Mouse (Mus musculus) left cerebral cortex, postnatal 25 days (tissue): Measurements from ENCODE around the gene Tmem232. TPM values are rescaled to one million over a fixed set of nuclear protein-coding genes. Genes with fewer than 3 reads are reported as not detected.

Source experiments
- DNase-seq, 2 experiments: peaks; one replicate each; pipeline ENCODE4 v3.0.0; 2022; ENCODE audit warnings: low spot score in 2 of 2, mixed read lengths in 1 of 2
- intact Hi-C: fragments of 180-260 bp; cut with DNase I; formaldehyde crosslinking; loops from one replicate; pipeline ENCODE4 v1.15.1; 2025
- total RNA-seq, 2 experiments: library from RNA; stranded (reverse); gene quantifications; 2 replicates each; pipeline ENCODE4 v1.2.3; 2021

Tmem232 gene
- total RNA-seq = 1 to 10 TPM; 1.1 to 2.3 TPM

- intact Hi-C loops = no loop called here
- DNase-seq = peak; percentile 24 to 49
Measured at GRCm38 (mm10) chr17:65540441-65541272, at the start of gene Tmem232. Gene Tmem232, minus strand, starts transcription at chr17:65540782.

- intact Hi-C loops = no loop called here
- no peak for DNase-seq
Measured at GRCm38 (mm10) chr17:65586892-65587291, 46.3 kb upstream of the Tmem232 start.

- intact Hi-C loops = no loop called here
- DNase-seq = no peak
Measured at GRCm38 (mm10) chr17:65581440-65581839, 40.9 kb upstream of the Tmem232 start.

- intact Hi-C loops = no loop called here
Measured at GRCm38 (mm10) chr17:65579766-65580165, 39.2 kb upstream of the Tmem232 start.

GRCm38 (mm10) chr17:65575339-65575738, 34.8 kb upstream of the Tmem232 start:
- intact Hi-C loops = no loop called here
- peak in 1 of 2 experiments; percentile 56 for DNase-seq

More at GRCm38 (mm10) chr17:65579766-65580165, 39.2 kb upstream of the Tmem232 start:
- no peak for DNase-seq

GRCm38 (mm10) chr17:65574850-65575249, 34.3 kb upstream of the Tmem232 start:
- DNase-seq = no peak
- intact Hi-C loops = no loop called here

- DNase-seq = peak in 1 of 2 experiments; percentile 57
- intact Hi-C loops = no loop called here
Measured at GRCm38 (mm10) chr17:65571866-65572265, 31.3 kb upstream of the Tmem232 start.

GRCm38 (mm10) chr17:65571466-65571865, 30.9 kb upstream of the Tmem232 start:
- DNase-seq = no peak
- intact Hi-C loops = no loop called here

- intact Hi-C loops = no loop called here
- DNase-seq = no peak
Measured at GRCm38 (mm10) chr17:65564189-65564588, 23.6 kb upstream of the Tmem232 start.

- intact Hi-C loops = no loop called here
- no peak for DNase-seq
Measured at GRCm38 (mm10) chr17:65563345-65563744, 22.8 kb upstream of the Tmem232 start.

- DNase-seq = peak; percentile 73 to 83
- intact Hi-C loops = no loop called here
Measured at GRCm38 (mm10) chr17:65562761-65563160, 22.2 kb upstream of the Tmem232 start.

GRCm38 (mm10) chr17:65561361-65562015, 20.9 kb upstream of the Tmem232 start:
- intact Hi-C loops = no loop called here
- no peak for DNase-seq

- intact Hi-C loops = loop anchor here (10.0 kb wide), 1 partner anchor 954 kb away; the partner anchor contains the start of gene Man2a1
- DNase-seq = no peak
Measured at GRCm38 (mm10) chr17:65559273-65559672, 18.7 kb upstream of the Tmem232 start.

- intact Hi-C loops = loop anchor here (10.0 kb wide), 1 partner anchor 954 kb away; the partner anchor contains the start of gene Man2a1
- no peak for DNase-seq
Measured at GRCm38 (mm10) chr17:65558788-65559187, 18.2 kb upstream of the Tmem232 start.

- DNase-seq = peak; percentile 38 to 48
- intact Hi-C loops = loop anchor here (10.0 kb wide), 1 partner anchor 953 kb away; the partner anchor contains the start of gene Man2a1
Measured at GRCm38 (mm10) chr17:65558217-65558616, 17.6 kb upstream of the Tmem232 start.

GRCm38 (mm10) chr17:65557212-65557611, 16.6 kb upstream of the Tmem232 start:
- intact Hi-C loops = loop anchor here (10.0 kb wide), 1 partner anchor 952 kb away; the partner anchor contains the start of gene Man2a1
- no peak for DNase-seq

- peak in 1 of 2 experiments; percentile 23 for DNase-seq
- intact Hi-C loops = loop anchor here (10.0 kb wide), 1 partner anchor 952 kb away; the partner anchor contains the start of gene Man2a1
Measured at GRCm38 (mm10) chr17:65556798-65557197, 16.2 kb upstream of the Tmem232 start.

GRCm38 (mm10) chr17:65552426-65552997, 11.9 kb upstream of the Tmem232 start:
- intact Hi-C loops = loop anchor here (10.0 kb wide), 1 partner anchor 948 kb away; the partner anchor contains the start of gene Man2a1
- DNase-seq = no peak

- DNase-seq = no peak
- intact Hi-C loops = loop anchor here (10.0 kb wide), 1 partner anchor 946 kb away; the partner anchor contains the start of gene Man2a1
Measured at GRCm38 (mm10) chr17:65550357-65550756, 9.8 kb upstream of the Tmem232 start.
